Mouse (Mus musculus) embryonic facial prominence, embryonic 14.5 days (tissue): Measurements from ENCODE around the gene Ulk3. TPM values are rescaled to one million over a fixed set of nuclear protein-coding genes. Genes with fewer than 3 reads are reported as not detected.

Experiments
- ATAC-seq: fragments of 200-750 bp; cut with Nextera tagmentation; 2 replicates; pipeline ENCODE4 v1.8.0; 2017; ENCODE audit warnings: low read depth, moderate number of reproducible peaks, moderate TSS enrichment
- DNase-seq: peaks from one replicate; pipeline ENCODE4 v3.0.0-alpha.2; 2015; ENCODE audit warnings: low spot score
- H3K27ac ChIP-seq: fragments of 300-500 bp; sonication (generic); replicated peaks from 2 replicates; pipeline ENCODE4 v1.5.1; 2014; ENCODE audit warnings: low read depth, mild to moderate bottlenecking, low read length, moderate library complexity
- H3K27me3 ChIP-seq: fragments of 300-500 bp; sonication (generic); replicated peaks from 2 replicates; pipeline ENCODE4 v1.6.1; 2014; ENCODE audit warnings: low read length; ENCODE audit not compliant: control insufficient read depth, insufficient read depth
- H3K36me3 ChIP-seq: fragments of 300-500 bp; sonication (generic); 2 replicates; pipeline ENCODE4 v1.6.1; 2014; ENCODE audit warnings: low read length, mixed read lengths; ENCODE audit not compliant: control insufficient read depth, insufficient read depth
- H3K4me1 ChIP-seq: fragments of 300-500 bp; sonication (generic); 2 replicates; pipeline ENCODE4 v1.6.1; 2014; ENCODE audit warnings: antibody characterized with exemption, low read length; ENCODE audit not compliant: control insufficient read depth, insufficient read depth
- H3K4me2 ChIP-seq: fragments of 300-500 bp; sonication (generic); 2 replicates; pipeline ENCODE4 v1.6.1; 2014; ENCODE audit warnings: low read depth, mild to moderate bottlenecking, low read length, moderate library complexity, mixed read lengths
- H3K4me3 ChIP-seq: fragments of 300-500 bp; sonication (generic); 2 replicates; pipeline ENCODE4 v1.5.1; 2014; ENCODE audit warnings: low read depth, mild to moderate bottlenecking, low read length
- H3K9ac ChIP-seq: fragments of 300-500 bp; sonication (generic); 2 replicates; pipeline ENCODE4 v1.6.1; 2014; ENCODE audit warnings: low read depth, mild to moderate bottlenecking, low read length, moderate library complexity, mixed read lengths
- H3K9me3 ChIP-seq: fragments of 300-500 bp; sonication (generic); 2 replicates; pipeline ENCODE4 v1.6.1; 2016; ENCODE audit warnings: low read length; ENCODE audit not compliant: control insufficient read depth
- WGBS: fragments of 180-500 bp; shearing (Covaris S2); extraction: QIAGEN DNeasy Blood & Tissue Kit; methylation state at CpG from one replicate; pipeline ENCODE4 v1.1.7; 2014; 5-methylcytosine and 5-hydroxymethylcytosine counted together
- polyA plus RNA-seq: library from polyadenylated mRNA; unstranded; fragments of >200 nt; fragmentation: Nextera tagmentation; extraction: Ambion mirVana; gene quantifications from 2 replicates; pipeline ENCODE4 v1.2.1, GENCODE M21; 2014

Ulk3 gene
- polyA plus RNA-seq, 1 experiment from 2014 or later = 9.4 TPM

DNA sequence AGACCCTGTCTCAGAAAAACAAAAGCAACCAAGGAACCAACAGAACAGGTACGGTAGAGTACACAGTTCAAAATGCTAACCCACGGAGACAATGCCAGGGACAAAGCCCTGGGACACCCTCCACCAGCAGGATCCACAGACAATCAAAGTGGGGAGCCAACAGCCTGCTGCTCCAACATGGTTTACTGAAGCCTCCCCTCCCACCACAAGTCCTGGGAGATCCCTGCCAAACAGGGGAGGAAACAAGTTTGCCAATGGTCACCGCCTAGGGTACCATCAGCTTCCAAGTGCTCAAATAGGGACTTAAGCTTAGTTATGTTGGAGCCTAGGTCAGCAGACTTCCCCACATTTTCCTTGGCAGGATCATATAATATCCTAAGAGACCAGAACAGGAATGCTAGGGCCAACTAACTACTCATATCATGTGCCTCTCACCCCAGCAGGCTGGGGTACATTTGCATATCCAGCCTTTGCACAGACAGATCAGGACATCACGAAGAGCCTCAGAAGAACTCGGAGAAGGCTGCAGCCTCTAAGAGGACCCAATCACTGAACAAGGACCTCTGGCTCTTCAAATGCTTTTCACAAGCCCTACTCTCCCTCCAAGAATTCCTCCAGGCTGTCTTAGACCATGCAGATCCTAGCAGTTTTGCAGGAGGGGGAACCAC lies 50.5 kb downstream of the Ulk3 start:
- H3K27me3 ChIP-seq = no peaks in the 10 kb centered on the region
- WGBS = 41% methylated on average over 5 of the region's 5 CpGs
- no peaks in the 10 kb centered on the region for H3K9me3 ChIP-seq
- no peak for ATAC-seq
- peaks cover 53% of the 10 kb centered on the region for H3K4me1 ChIP-seq
- 0 out of 2 replicates have a peak, but pooled peaks cover 11% of the 10 kb centered on the region for H3K36me3 ChIP-seq
- H3K9ac ChIP-seq = peak overlapping the region; percentile 32; the same call in 1 of the 2 replicates
- no peak for DNase-seq
- H3K4me2 ChIP-seq = peak overlapping the region; percentile 49
- H3K4me3 ChIP-seq = peak overlapping the region; percentile 23; the same call in 1 of the 2 replicates
- peak overlapping the region; percentile 88 for H3K27ac ChIP-seq

- ATAC-seq = peak; percentile 82
- Histone ChIP-seq H3K4me3 (peak overlapping the region; percentile 23), H3K4me2 (peak overlapping the region; percentile 49), H3K4me1 (peaks cover 53% of the 10 kb centered on the region), H3K36me3 (0 out of 2 replicates have a peak, but pooled peaks cover 11% of the 10 kb centered on the region), H3K27me3 (no peaks in the 10 kb centered on the region), H3K9me3 (no peaks in the 10 kb centered on the region), H3K9ac (peak overlapping the region; percentile 5), H3K27ac (peak overlapping the region; percentile 88)
- peak; percentile 91 for DNase-seq
- WGBS = 7% methylated on average over 15 of the region's 15 CpGs
Observed at GRCm38 (mm10) chr9:57640384-57640783, 51.1 kb downstream of the Ulk3 start.

GRCm38 (mm10) chr9:57641022-57641421 lies 51.8 kb downstream of the Ulk3 start:
- DNase-seq (no peak), ATAC-seq (no peak)
- H3K4me3 ChIP-seq = no peak overlapping the region; the same call in 1 of the 2 replicates
- WGBS = 75% methylated on average over 1 of the region's 1 CpGs
- H3K27ac ChIP-seq = peak overlapping the region; percentile 88
- H3K9me3 ChIP-seq = no peaks in the 10 kb centered on the region
- H3K4me2 ChIP-seq = peak overlapping the region; percentile 49
- H3K27me3 ChIP-seq = no peaks in the 10 kb centered on the region
- H3K36me3 ChIP-seq = 0 out of 2 replicates have a peak, but pooled peaks cover 11% of the 10 kb centered on the region
- peaks cover 53% of the 10 kb centered on the region for H3K4me1 ChIP-seq
- H3K9ac ChIP-seq = peak overlapping the region; percentile 5

DNA sequence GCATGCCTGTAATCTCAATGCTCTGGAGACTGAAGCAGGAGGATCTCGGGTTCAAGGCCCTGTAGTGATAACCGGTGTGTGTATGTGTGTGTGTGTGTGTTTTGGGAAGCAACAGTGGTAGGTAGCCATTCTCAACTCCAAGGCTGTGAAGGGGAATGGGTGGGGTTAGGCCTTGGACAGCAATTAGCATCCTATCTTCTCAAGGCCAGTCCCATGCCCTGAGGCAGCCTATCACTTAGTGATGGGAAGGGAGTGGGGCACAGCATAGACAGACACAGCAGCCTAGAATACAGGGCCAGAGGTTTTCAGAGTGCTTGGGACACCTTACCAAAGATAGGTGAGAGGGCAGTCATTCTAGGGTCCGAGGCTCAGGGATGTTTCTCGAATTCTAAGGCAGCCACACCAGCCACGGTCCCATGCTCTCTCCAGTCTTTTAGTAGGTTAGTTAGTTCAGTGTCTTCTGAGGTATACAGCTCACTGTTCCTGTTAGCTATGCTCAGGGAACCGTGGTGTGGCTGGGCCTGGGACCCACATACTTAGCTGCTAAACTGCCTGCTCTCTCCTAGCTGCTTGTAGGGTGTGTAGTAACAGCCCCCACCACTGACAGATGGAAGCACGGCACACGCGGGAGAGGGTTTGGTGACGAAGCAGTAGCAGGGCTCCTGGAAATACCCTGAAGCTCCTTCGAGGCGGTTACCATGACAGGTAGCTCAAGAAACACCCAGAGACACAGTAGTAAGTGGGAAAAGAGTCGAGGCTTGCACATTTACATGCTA lies 52.7 kb downstream of the Ulk3 start:
- Histone ChIP-seq H3K27ac (no peak overlapping the region), H3K4me1 (peaks cover 53% of the 10 kb centered on the region), H3K9ac (no peak overlapping the region), H3K27me3 (no peaks in the 10 kb centered on the region), H3K4me3 (no peak overlapping the region), H3K9me3 (no peaks in the 10 kb centered on the region), H3K4me2 (no peak overlapping the region), H3K36me3 (0 out of 2 replicates have a peak, but pooled peaks cover 7% of the 10 kb centered on the region)
- DNase-seq = no peak
- 73% methylated on average over 13 of the region's 13 CpGs for WGBS
- ATAC-seq = no peak

- Histone ChIP-seq H3K27me3 (no peaks in the 10 kb centered on the region), H3K4me2 (peak overlapping the region; percentile 83), H3K9ac (peak overlapping the region; percentile 96), H3K4me3 (peak overlapping the region; percentile 84), H3K4me1 (peaks cover 45% of the 10 kb centered on the region), H3K36me3 (0 out of 2 replicates have a peak, but pooled peaks cover 7% of the 10 kb centered on the region), H3K9me3 (no peaks in the 10 kb centered on the region), H3K27ac (0 out of 2 replicates have a peak overlapping the region, but pooled peaks have one; percentile 13)
- 57% methylated on average over 9 of the region's 9 CpGs for WGBS
- DNase-seq (no peak), ATAC-seq (no peak)
Observed at GRCm38 (mm10) chr9:57643169-57643855, 54.1 kb downstream of the Ulk3 start.

DNA sequence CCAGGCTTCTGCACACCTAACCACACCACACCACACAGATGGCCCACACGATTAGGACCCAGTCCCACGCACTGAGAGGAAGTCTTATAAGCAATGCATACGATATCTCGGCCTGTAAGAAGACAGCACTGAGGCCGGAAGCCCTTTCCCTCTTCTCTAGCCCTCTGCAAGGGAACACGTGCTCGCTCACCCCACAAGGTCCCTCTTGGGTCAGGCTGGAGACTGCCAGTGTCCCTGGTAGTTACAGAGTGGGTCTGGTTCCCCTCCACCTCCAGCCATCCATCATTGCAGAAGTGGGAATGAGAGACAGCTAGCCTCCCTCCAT lies 54.6 kb downstream of the Ulk3 start:
- Histone ChIP-seq H3K9me3 (no peaks in the 10 kb centered on the region), H3K27ac (0 out of 2 replicates have a peak overlapping the region, but pooled peaks have one; percentile 13), H3K9ac (peak overlapping the region; percentile 96), H3K4me2 (peak overlapping the region; percentile 83), H3K4me3 (peak overlapping the region; percentile 84), H3K36me3 (0 out of 2 replicates have a peak, but pooled peaks cover 7% of the 10 kb centered on the region), H3K27me3 (no peaks in the 10 kb centered on the region), H3K4me1 (peaks cover 40% of the 10 kb centered on the region)
- DNase-seq = no peak
- ATAC-seq = no peak
- WGBS = 23% methylated on average over 7 of the region's 7 CpGs

DNA sequence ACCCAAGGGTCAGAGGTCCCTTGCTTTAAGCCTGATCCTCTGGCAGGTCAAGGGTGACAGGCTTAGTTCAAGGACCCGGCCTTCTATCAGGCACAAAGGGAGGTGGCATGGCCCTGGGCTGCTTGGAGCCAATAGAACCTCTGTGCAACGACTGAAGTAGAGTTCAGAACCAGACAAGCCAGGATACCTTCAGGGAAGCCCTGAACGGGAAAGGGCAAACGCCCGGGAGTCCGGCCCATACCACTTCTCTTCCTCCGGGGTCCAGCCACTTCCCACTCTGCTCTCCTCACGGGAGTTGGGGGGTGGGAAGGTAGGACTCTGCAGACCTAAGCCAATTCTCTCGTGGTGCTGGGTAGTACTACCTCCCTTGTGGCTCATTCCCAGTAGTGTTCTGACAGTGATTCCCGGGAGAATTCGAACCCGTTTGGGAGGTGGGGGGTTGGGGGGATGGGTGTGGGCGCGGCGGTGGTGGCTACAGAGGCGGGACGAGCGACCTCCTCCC lies 55.2 kb downstream of the Ulk3 start:
- Histone ChIP-seq H3K4me2 (peak overlapping the region; percentile 83), H3K27ac (peak overlapping the region; percentile 93; the same call in 1 of the 2 replicates), H3K9me3 (no peaks in the 10 kb centered on the region), H3K9ac (peak overlapping the region; percentile 96), H3K36me3 (0 out of 2 replicates have a peak, but pooled peaks cover 7% of the 10 kb centered on the region), H3K27me3 (no peaks in the 10 kb centered on the region), H3K4me1 (peaks cover 33% of the 10 kb centered on the region), H3K4me3 (peak overlapping the region; percentile 84)
- no peak for DNase-seq
- ATAC-seq = no peak
- WGBS = under 1% methylated on average over 18 of the region's 18 CpGs
